Mouse (Mus musculus) midbrain, embryonic 10.5 days (tissue): ENCODE data around the gene Tnfrsf17. TPM values are rescaled to one million over a fixed set of nuclear protein-coding genes. Genes with fewer than 3 reads are reported as not detected.
"Not testable (repeated sequence)": the region's sequence is repeated elsewhere in the genome, so short reads cannot be mapped to it uniquely, and the experiment has no call there.

Experiments
- DNase-seq: peaks from one replicate; pipeline ENCODE4 v3.0.0-alpha.2; 2017; ENCODE audit warnings: low spot score
- H3K27ac ChIP-seq: fragments of 300-500 bp; sonication (generic); replicated peaks from 2 replicates; pipeline ENCODE4 v1.5.1; 2016; ENCODE audit warnings: mild to moderate bottlenecking
- H3K27me3 ChIP-seq: fragments of 300-500 bp; sonication (generic); 2 replicates; pipeline ENCODE4 v1.6.1; 2016; ENCODE audit warnings: low read depth, mild to moderate bottlenecking; ENCODE audit not compliant: poor library complexity, severe bottlenecking
- H3K36me3 ChIP-seq: fragments of 300-500 bp; sonication (generic); 2 replicates; pipeline ENCODE4 v1.6.1; 2016; ENCODE audit warnings: mild to moderate bottlenecking, moderate library complexity
- H3K4me1 ChIP-seq: fragments of 300-500 bp; sonication (generic); 2 replicates; pipeline ENCODE4 v1.6.1; 2016
- H3K4me3 ChIP-seq: fragments of 300-500 bp; sonication (generic); 2 replicates; pipeline ENCODE4 v1.5.1; 2016; ENCODE audit warnings: mild to moderate bottlenecking, moderate library complexity
- H3K9me3 ChIP-seq: fragments of 300-500 bp; sonication (generic); replicated peaks from 2 replicates; pipeline ENCODE4 v1.6.1; 2016; ENCODE audit warnings: mild to moderate bottlenecking
- WGBS: fragments of 180-500 bp; shearing (Covaris S2); methylation state at CpG from one replicate; pipeline ENCODE4 v1.1.7; 2016; 5-methylcytosine and 5-hydroxymethylcytosine counted together
- polyA plus RNA-seq: library from polyadenylated mRNA; unstranded; fragments of >200 nt; fragmentation: Nextera tagmentation; extraction: Ambion mirVana; gene quantifications from 2 replicates; pipeline ENCODE4 v1.2.1, GENCODE M21; 2016

The Tnfrsf17 gene
- polyA plus RNA-seq, result 0.15 TPM in 1 of 2 replicates, not detected in the other

DNA sequence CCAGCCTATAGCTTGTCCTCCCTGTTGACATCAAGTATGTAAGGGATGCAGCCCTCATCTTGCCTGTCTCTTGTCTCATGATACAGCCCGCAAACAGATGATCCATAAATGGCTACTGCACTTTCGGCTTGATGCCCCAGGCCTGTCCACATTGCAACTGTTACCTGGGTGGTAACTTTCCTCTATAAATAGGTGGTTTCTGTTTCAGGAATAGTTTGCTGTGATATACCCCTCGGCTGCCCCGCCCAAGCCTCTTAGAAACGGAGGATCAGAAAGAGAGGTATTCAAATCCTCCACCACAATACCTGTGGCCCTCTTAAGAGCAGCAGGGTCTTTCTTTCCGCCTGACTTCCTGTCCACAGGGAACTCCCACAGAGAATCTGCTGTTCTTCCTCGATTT lies at the start of gene Tnfrsf17:
TSS of gene Tnfrsf17 (plus strand) at position 301 of the 400 bp plus-strand sequence.
- Histone ChIP-seq H3K36me3 (no peaks in the 10 kb centered on the region), H3K4me3 (no peak within 1 kb of the TSS), H3K27me3 (no peaks in the 10 kb centered on the region), H3K4me1 (no peaks in the 10 kb centered on the region), H3K9me3 (no peaks in the 10 kb centered on the region), H3K27ac (no peak within 1 kb of the TSS)
- 75% methylated on average over 7 of the region's 7 CpGs for WGBS
- DNase-seq, result no peak

DNA sequence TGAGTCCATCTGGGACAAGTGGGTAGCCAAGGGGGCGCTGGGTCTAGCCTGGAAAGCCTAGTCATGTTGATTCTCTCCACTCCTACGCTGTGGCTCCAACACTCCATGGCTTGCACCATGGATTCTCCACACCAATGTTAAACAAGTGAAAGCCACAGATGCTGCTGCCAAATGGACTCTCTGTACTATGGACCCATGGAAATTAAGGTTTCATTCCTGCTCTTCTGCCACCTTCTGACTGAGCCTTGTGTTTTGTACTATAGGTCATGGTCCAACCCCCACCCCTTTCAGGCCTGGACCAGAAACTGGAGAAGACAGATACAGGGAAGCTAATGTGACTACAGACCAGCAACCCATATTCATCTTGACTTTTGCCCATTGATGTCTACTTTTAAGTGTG lies 47.1 kb upstream of the Tnfrsf17 start:
- H3K4me3 ChIP-seq, result no peak overlapping the region
- no peak for DNase-seq
- no peaks in the 10 kb centered on the region for H3K36me3 ChIP-seq
- 84% methylated on average over 2 of the region's 2 CpGs for WGBS
- H3K9me3 ChIP-seq, result no peaks in the 10 kb centered on the region
- H3K27ac ChIP-seq, result no peak overlapping the region
- H3K4me1 ChIP-seq, result no peaks in the 10 kb centered on the region
- no peaks in the 10 kb centered on the region for H3K27me3 ChIP-seq

DNA sequence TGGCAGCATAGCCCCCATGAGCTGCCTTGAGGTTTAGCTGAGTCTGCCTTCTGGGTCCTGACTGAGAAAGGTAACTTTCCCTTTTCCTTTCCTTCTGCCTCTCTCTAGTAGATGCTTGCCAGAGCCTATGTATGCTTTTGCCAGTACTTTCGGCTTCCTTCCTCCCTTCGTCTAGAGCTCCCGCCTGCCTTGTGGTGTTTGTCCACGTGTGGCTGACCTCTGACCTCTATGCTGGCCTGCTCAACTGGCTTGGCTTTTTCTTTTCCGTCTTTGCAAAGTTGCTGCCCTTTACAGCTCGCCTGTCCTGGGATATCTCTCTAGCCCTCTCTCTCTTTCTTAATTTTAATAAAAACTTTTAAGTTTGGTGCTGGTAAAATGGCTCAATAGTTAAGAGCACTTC lies 43.8 kb upstream of the Tnfrsf17 start:
- Histone ChIP-seq H3K4me3 (no peak overlapping the region), H3K36me3 (no peaks in the 10 kb centered on the region), H3K4me1 (peaks cover 6% of the 10 kb centered on the region), H3K27ac (no peak overlapping the region), H3K27me3 (no peaks in the 10 kb centered on the region), H3K9me3 (no peaks in the 10 kb centered on the region)
- no peak for DNase-seq
- WGBS, result 42% methylated on average over 6 of the region's 6 CpGs

DNA sequence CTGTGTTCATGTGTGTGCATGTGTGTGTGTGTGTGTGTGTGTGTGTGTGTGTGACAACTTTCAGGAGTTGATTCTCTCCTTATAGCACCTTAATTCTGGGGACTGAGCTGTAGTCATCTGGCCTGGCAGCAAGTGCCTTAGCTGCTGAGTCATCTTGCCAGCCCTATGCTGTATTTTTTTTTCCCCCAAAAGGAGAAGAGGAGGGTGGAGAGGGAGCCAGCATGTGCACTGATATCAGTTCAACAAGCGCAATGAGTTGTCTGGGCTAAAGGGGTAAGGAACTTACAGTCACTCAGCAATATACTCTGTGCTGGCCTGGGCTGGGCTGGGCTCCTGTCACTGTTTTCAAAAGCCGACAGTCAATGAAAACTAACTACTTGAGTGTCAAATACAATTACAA lies 43.0 kb upstream of the Tnfrsf17 start:
- Histone ChIP-seq H3K36me3 (no peaks in the 10 kb centered on the region), H3K4me1 (peaks cover 6% of the 10 kb centered on the region), H3K9me3 (no peaks in the 10 kb centered on the region), H3K27me3 (no peaks in the 10 kb centered on the region), H3K4me3 (no peak overlapping the region), H3K27ac (no peak overlapping the region)
- no peak for DNase-seq
- 83% methylated on average over 2 of the region's 2 CpGs for WGBS

DNA sequence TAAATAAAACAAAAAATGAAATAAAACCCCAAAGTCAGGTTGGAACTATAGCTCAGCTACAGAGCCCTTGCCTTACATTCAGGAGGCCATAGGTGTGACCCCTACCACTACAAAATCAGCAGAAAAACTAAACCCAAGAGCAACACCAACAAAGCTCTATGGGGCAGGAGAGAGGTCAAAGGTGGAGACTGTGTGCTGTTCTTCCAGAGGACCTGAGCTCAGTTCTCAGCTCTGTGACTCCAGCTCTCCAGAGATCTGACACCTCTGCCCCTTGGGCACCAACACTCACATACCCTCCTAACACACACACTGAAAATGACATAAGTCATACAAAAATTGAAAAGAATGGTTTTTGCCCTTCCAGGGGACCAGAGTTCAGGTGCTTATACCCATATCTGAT lies 42.5 kb upstream of the Tnfrsf17 start:
- H3K9me3 ChIP-seq, result no peaks in the 10 kb centered on the region
- H3K4me1 ChIP-seq, result peaks cover 6% of the 10 kb centered on the region
- H3K27me3 ChIP-seq, result no peaks in the 10 kb centered on the region
- no peaks in the 10 kb centered on the region for H3K36me3 ChIP-seq
- no peak overlapping the region for H3K4me3 ChIP-seq
- no peak for DNase-seq
- H3K27ac ChIP-seq, result no peak overlapping the region

DNA sequence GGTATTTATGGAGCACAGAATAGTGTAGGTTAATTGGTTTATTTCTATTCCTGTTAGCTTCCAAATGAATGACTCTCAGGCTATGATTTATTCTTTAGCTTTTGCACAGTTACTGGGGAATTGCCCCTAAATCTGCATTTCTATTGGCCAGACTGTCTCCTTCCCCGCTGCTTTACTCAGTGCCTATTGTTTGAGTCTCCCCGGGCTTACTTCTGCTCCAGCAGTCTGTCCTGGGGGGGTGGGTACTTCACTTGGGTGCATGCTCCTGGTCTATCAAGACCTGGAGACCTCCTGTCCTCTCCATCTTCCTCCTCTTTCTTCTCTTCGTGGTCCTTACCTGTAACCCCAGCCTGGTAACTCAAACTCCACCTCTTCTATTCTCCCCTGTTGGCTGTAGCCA lies 36.7 kb upstream of the Tnfrsf17 start:
- H3K27me3 ChIP-seq, result no peaks in the 10 kb centered on the region
- no peak overlapping the region for H3K4me3 ChIP-seq
- H3K36me3 ChIP-seq, result no peaks in the 10 kb centered on the region
- DNase-seq, result no peak
- peaks cover 9% of the 10 kb centered on the region for H3K4me1 ChIP-seq
- H3K9me3 ChIP-seq, result no peaks in the 10 kb centered on the region
- no peak overlapping the region for H3K27ac ChIP-seq
- WGBS, result 48% methylated on average over 3 of the region's 3 CpGs

DNA sequence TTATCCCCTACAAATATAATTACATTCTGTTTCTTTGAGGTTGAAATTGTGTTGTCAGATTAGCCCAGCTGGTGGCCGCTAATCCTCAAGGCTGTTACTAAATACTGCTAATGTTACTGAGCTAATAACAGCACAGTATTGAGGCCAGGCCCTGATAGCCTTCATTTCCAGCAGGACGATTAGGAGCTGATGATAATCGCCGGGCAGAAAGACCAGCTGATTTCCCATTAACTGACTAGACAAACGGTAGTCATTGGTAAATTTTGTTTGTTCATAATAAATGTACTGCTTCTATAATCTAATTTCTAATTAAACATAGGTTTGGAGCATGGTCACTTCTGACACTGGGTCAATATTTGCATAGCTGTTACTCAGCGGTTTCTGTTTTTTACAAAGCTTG lies 34.8 kb upstream of the Tnfrsf17 start:
- no peaks in the 10 kb centered on the region for H3K27me3 ChIP-seq
- peaks cover 3% of the 10 kb centered on the region; the same call in 1 of the 2 replicates for H3K4me1 ChIP-seq
- H3K9me3 ChIP-seq, result no peaks in the 10 kb centered on the region
- no peak overlapping the region for H3K4me3 ChIP-seq
- DNase-seq, result no peak
- no peak overlapping the region for H3K27ac ChIP-seq
- H3K36me3 ChIP-seq, result no peaks in the 10 kb centered on the region
- WGBS, result 73% methylated on average over 6 of the region's 6 CpGs

DNA sequence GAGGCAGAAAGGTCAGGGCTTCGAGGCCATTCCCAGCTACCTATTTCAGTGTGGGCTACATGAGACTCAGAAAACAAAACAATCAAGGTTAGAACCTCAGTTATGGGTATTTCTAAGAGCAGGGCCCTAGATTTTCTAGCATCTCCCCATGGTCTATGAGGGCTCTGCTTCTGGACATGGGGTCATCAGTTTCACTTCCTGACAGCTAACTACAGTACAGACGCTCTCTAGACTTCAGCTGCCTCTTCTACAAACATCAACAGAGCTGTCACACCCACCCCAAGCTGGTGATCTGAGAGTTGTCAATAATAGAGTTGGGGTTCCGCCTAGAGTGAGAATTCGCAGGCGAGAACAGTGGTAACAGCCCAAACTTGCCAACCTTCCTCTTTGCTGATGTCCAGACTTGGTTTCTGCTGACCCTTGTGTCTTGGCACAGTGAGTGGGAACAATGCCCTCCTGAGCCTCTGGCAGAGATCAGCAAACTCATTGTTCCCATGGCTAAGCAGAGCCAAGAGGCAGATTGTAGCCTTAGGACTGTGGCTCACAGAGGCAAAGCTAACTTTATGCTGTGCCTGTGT lies 30.9 kb upstream of the Tnfrsf17 start:
- H3K4me3 ChIP-seq, result no peak overlapping the region
- H3K27ac ChIP-seq, result no peak overlapping the region
- no peaks in the 10 kb centered on the region for H3K9me3 ChIP-seq
- H3K36me3 ChIP-seq, result no peaks in the 10 kb centered on the region
- 85% methylated on average over 5 of the region's 5 CpGs for WGBS
- no peak for DNase-seq
- H3K4me1 ChIP-seq, result no peaks in the 10 kb centered on the region
- H3K27me3 ChIP-seq, result no peaks in the 10 kb centered on the region

DNA sequence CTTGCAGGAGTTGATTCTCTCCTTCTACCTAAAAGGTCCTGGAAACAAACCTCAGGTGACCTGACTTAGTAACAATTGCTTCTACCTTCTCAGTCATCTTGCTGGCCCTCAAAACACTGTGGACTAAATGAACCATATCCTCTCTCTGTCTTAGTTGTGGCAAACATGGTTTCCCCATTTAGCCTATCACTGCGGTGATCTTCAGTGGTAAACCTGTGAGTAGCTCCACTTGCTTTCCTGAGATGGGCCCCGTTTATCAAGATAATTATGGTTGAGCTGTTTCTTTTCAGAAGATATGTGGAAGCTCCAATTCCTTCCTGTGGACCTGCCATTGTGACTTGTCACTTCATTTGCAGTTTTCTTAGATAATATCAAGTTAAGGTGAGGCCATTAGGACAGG lies 28.7 kb upstream of the Tnfrsf17 start:
- no peak overlapping the region for H3K27ac ChIP-seq
- no peak overlapping the region for H3K4me3 ChIP-seq
- no peak for DNase-seq
- H3K27me3 ChIP-seq, result no peaks in the 10 kb centered on the region
- no peaks in the 10 kb centered on the region for H3K4me1 ChIP-seq
- WGBS, result 84% methylated on average over 2 of the region's 2 CpGs
- H3K36me3 ChIP-seq, result no peaks in the 10 kb centered on the region
- H3K9me3 ChIP-seq, result peaks cover 3% of the 10 kb centered on the region; the same call in 1 of the 2 replicates

DNA sequence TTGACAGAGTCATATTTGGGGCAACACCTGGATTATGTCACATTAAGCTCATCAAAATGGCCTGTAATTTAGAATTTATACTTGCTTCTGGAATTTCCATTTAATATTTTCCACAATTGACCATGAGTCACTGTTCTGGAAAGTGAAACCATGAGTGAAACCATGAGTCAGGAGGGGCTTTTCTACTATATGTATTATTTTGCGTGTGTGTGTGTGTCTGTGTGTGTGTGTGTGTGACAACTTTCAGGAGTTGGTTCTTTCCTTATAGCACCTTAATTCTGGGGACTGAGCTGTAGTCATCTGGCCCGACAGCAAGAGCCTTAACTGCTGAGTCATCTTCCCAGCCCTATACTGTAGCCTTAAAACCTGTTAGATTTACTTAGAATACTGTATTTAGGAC lies 27.7 kb upstream of the Tnfrsf17 start:
- no peak for DNase-seq
- H3K36me3 ChIP-seq, result no peaks in the 10 kb centered on the region
- 91% methylated on average over 2 of the region's 2 CpGs for WGBS
- H3K27ac ChIP-seq, result no peak overlapping the region
- no peak overlapping the region for H3K4me3 ChIP-seq
- peaks cover 10% of the 10 kb centered on the region; the same call in 1 of the 2 replicates for H3K9me3 ChIP-seq
- H3K4me1 ChIP-seq, result no peaks in the 10 kb centered on the region
- no peaks in the 10 kb centered on the region for H3K27me3 ChIP-seq

DNA sequence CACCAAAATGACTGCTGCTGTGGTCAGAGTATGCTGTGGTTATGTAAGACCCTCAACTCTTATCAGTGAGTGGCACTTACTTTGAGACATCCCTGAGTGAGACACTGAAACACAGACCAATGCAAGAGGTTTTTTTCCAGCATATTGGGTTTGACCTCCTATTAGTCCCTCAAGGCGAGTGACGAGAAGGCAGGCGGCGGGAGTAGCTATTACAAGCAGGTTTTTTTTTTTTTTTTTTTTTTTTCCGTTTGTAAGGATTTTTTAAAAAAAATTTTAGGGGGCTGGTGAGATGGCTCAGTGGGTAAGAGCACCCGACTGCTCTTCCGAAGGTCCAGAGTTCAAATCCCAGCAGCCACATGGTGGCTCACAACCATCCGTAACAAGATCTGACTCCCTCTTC lies 24.7 kb upstream of the Tnfrsf17 start:
- WGBS, result 87% methylated on average over 8 of the region's 8 CpGs
- H3K4me3 ChIP-seq, H3K27me3 ChIP-seq, H3K4me1 ChIP-seq, H3K27ac ChIP-seq, H3K36me3 ChIP-seq, DNase-seq: not testable (repeated sequence)
- peaks cover 10% of the 10 kb centered on the region; the same call in 1 of the 2 replicates for H3K9me3 ChIP-seq

DNA sequence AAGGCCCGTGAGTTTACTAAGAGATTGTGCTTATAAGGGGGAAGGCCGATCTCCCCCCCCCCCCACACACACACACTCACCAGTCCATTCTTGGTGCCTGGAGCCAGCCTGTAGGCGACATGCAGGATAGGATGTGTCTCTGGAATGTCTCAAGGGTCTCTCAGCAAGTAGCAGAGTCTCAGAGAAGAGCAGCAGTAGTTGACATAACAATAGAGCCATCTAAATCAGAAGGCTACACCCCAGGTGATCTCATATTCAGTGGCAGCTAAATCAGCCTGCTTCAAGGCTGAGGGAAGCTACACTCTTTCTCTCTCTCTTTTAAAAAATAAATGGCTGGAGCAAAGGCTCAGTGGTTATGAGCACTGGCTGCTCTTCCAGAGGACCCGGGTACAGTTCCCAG lies 18.0 kb upstream of the Tnfrsf17 start:
- H3K27ac ChIP-seq, H3K4me1 ChIP-seq, H3K4me3 ChIP-seq, H3K36me3 ChIP-seq, H3K27me3 ChIP-seq, H3K9me3 ChIP-seq, DNase-seq: not testable (repeated sequence)
- 73% methylated on average over 4 of the region's 4 CpGs for WGBS

DNA sequence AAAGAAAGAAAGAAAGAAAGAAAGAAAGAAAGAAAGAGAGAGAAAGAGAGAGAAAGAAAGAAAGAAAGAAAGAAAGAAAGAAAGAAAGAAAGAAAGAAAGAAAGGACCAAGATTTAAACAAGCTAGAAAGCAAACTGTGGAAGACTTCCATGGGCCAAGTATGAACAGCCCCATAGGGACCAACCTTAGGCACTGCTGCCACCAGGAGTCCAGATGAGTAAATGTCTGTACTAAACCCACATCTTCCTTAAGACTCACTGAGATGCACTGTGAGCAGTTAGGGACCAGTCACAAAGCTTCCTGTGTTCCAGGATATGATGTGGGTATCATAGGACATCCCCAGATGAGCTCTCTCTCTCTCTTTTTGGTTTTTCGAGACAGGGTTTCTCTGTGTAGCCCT lies 15.9 kb upstream of the Tnfrsf17 start:
- WGBS, result 40% methylated on average over 1 of the region's 1 CpGs

DNA sequence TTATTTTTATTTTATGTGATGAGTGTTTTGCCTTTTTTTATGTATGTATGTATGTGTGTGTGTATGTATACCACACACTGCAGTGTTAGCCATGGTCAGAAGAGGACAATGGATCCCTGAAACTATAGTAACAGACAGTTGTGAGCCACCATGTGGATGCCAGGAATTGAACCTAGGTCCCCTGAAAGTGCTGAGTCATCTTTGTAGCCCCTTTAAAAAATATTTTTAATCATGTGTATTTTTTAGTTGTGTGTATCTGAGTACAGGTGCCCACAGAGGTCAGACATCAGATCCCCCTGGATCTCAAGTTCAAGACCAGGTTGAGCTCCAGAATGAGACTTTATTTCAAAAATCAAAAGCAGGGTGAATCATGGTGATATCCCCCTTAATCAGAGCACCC lies 9.9 kb upstream of the Tnfrsf17 start:
- Histone ChIP-seq H3K27ac (no peak overlapping the region), H3K4me1 (no peaks in the 10 kb centered on the region), H3K27me3 (no peaks in the 10 kb centered on the region), H3K9me3 (no peaks in the 10 kb centered on the region), H3K36me3 (no peaks in the 10 kb centered on the region), H3K4me3 (no peak overlapping the region)
- no peak for DNase-seq

More for the DNA sequence above, 15.9 kb upstream of the Tnfrsf17 start:
- H3K9me3 ChIP-seq, H3K4me1 ChIP-seq, H3K27ac ChIP-seq, H3K27me3 ChIP-seq, H3K36me3 ChIP-seq, H3K4me3 ChIP-seq, DNase-seq: not testable (repeated sequence)
